Mouse (Mus musculus) brown adipose tissue, adult 24 weeks (tissue): Measurements from ENCODE around the gene Nanos1. TPM values are rescaled to one million over a fixed set of nuclear protein-coding genes. Genes with fewer than 3 reads are reported as not detected.

Source experiments
- H3K27ac ChIP-seq: fragments of 200-500 bp; replicated peaks from 2 replicates; pipeline ENCODE4 v1.5.1; 2012; ENCODE audit warnings: low read depth, mild to moderate bottlenecking, low read length
- H3K4me1 ChIP-seq: fragments of 200-500 bp; 2 replicates; pipeline ENCODE4 v1.6.1; 2012; ENCODE audit warnings: low read length, mixed read lengths; ENCODE audit not compliant: control insufficient read depth, insufficient read depth, insufficient read length
- H3K4me3 ChIP-seq: fragments of 200-500 bp; 2 replicates; pipeline ENCODE4 v1.5.1; 2012; ENCODE audit warnings: low read depth, mild to moderate bottlenecking, low read length, moderate library complexity; ENCODE audit not compliant: insufficient read depth
- polyA plus RNA-seq: library from polyadenylated mRNA; stranded (reverse); fragments of >200 nt; gene quantifications from 2 replicates; pipeline ENCODE4 v1.2.4, GENCODE M21; 2012; ENCODE audit not compliant: missing spikeins, insufficient read depth, insufficient read length

Gene Nanos1
- polyA plus RNA-seq = not detected in 2 replicates

DNA sequence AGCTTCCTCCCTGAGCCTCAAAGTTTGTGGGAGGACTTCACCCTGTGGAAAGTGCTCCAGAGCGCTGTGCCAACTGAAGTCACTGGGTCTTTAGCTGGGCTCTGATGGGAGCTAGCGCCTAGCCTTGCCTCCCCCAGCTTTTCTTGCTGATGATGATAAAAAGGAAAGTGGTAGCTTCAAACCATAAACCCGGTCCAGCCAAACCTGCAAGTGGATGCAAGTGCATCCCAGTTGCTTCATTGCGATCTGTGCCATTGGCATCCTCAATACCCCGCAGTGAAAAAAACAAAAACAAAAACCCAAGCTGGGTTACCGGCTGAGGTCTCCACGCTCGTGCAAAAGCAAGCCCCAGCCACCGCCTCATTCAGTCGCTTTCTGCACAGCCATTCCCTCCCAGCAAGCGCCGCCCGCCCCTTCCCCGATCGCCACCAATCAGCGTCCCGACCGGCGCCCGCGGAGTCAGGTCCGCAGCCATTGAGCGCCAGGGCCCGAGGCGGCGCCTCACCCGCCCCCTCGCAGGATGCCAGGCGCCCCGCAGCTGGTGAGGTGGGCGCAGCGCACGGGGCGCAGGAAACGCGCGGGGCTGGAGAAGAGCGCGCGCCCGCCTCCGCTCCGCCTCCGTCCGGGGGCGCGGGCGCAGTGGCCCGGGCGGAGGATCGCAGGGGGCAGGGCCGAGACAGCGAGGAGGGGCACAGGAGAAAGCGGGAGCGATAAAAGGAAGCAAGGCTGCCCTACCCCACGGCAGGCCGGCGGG lies at the start of gene Nanos1:
TSS of gene Nanos1 (plus strand) at position 550 of the 754 bp plus-strand sequence.
- H3K4me3 ChIP-seq = peak within 1 kb of the TSS; percentile 62
- no peaks in the 10 kb centered on the region for H3K4me1 ChIP-seq
- no peak within 1 kb of the TSS for H3K27ac ChIP-seq

DNA sequence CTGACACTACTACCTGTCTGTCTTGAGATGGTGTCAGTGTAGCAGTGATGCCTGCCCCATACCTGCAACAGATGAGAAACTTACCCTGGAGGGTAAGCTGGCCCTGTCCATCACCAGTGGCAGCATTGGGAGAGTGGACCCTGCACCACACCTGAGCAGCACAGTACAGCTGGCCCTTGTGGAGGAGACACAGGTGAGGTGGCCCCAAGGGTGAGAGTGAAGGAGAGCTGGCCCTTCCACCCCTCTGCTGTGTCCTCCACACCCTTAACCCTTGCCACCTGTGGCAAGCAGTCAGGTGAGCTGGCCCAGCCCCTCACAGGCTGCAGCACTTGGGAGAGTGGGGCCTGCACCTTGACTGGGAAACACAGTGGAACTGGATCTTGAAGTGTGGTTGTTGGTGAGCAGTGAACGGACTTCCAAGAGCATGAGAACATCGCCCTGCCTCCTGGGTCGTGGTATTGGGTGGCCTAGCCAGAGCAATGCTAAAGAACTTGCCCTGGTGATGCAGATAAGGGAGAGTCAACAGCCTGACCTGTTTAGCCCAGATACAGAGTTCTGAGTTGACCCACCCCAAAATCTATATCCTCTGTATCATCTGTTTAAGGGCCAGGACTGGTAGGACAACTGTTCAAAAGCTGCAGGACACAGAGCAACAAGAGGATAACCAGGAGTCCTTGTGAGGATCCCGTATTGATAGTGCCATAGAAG lies 46.4 kb upstream of the Nanos1 start:
- Histone ChIP-seq H3K4me1 (no peaks in the 10 kb centered on the region), H3K4me3 (no peak overlapping the region), H3K27ac (no peak overlapping the region)

DNA sequence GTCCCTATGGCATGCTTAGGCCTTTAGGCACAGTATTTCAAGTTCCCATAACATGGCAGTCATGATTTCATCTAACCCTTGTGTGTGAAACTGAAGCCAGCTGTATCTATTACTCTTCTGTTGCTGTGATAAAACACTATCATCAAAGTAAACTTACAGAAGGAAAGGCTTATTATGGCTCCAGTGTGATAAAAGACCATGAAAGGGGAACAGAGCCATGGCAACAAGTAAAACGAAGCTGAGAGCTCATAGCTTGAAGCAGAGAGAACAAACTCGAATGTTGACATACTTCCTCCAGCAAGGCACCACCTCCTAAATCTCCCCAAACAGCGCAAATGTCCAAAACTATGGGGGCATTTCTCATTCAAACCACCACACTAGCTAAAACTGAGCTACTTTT lies 45.6 kb upstream of the Nanos1 start:
- Histone ChIP-seq H3K4me1 (no peaks in the 10 kb centered on the region), H3K4me3 (no peak overlapping the region), H3K27ac (no peak overlapping the region)

DNA sequence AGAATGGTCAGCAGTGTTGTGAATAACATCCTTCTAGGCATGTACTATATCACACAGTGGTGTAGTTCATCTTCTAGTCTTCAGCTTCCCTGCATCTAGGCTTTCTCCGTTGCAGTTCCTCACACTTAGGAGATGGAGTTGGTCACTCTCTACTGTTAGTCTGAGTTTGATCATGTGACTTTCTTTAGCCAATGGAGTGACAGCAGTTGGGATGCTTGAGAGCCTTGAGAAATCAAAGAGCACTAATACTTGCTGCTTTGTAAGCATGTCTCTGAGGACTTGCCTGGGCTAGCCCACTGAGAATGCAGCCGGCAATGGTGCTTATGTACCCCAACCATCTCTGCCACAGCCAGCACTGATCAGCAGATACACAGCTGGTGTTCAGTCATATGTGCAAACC lies 43.2 kb upstream of the Nanos1 start:
- H3K27ac ChIP-seq = no peak overlapping the region
- no peaks in the 10 kb centered on the region for H3K4me1 ChIP-seq
- no peak overlapping the region for H3K4me3 ChIP-seq

DNA sequence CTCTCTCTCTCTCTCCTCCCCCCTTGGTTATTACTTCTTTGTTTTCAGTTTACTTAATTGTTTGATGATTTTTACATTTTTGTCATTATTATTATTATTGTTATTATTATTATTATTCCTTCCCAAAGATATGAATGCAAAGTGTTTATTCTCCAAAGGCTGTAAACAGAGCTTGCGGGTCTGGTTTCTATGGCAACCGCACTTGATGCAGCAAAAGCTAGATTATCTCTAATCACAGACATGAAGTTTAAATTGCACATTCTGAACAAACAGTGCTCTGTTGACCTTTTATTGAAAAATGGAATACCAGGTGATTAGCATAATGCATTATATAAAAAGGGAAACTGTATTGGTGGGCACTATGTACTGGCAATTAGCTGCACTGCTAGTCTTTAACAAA lies 39.4 kb upstream of the Nanos1 start:
- no peak overlapping the region for H3K4me3 ChIP-seq
- no peak overlapping the region for H3K27ac ChIP-seq
- no peaks in the 10 kb centered on the region for H3K4me1 ChIP-seq

DNA sequence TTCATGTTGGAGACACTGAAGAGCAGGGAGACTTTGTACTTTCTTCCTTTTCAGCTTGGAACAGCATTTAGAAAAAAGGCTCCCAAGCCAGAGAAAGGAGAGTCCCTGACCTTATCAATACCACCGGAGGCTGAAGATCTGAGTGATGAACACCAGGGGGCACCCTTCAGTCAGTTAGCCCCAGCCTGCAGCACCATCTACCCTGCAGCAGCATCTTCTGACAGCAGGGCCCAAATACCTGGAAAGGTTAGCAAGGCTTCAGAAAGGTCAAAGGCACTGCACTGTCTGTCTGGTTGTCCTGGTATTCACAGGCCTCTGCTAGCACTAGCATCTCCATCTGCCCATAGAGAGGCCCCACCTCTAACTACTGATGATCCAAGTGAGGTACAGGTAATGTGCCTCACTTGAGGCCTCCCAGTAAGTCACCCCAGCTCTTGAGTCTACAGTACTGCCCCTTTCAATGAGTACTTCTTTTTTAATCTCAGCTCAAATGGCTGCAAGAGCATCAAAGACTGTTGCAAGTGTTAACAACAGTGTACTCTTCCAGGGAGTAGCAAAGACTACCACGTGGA lies 25.4 kb upstream of the Nanos1 start:
- no peaks in the 10 kb centered on the region for H3K4me1 ChIP-seq
- H3K4me3 ChIP-seq = no peak overlapping the region
- H3K27ac ChIP-seq = no peak overlapping the region

DNA sequence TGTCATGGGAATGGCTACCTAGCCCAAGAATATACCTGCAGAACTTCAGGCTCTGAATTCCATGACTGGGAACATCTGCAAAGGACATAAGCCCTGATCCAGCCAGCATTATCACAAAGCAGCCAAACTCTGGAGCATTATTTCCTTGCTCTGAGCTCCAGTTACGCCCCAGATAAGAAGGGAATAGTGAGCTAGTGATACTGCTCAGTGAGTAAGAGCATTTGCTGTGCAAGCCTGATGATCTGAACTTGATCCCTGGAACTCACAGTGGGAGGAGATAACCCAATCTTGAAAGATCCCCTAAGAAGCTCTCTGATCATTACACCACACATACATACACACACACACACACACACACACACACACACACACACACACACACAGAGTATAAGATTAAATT lies 24.5 kb upstream of the Nanos1 start:
- H3K4me3 ChIP-seq = no peak overlapping the region
- no peaks in the 10 kb centered on the region for H3K4me1 ChIP-seq
- no peak overlapping the region for H3K27ac ChIP-seq

DNA sequence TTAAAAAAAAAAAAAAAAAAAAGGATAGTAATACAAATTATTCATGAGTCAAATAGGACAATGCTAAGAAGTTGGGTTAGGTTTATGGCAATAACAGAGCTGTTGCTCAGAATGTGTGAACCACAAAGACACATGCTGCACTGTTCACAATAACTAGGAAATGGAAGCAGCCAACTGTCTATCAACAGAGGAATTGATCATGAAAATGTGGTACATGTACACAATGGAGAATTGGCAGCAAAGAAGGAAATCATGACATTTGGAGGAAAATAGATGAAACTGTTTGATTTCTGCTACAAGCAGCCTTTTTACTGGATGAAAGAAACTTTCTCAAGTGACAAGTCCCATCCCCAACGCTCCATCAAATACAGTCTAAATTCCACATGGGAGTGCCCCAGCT lies 23.8 kb upstream of the Nanos1 start:
- H3K4me1 ChIP-seq = no peaks in the 10 kb centered on the region

DNA sequence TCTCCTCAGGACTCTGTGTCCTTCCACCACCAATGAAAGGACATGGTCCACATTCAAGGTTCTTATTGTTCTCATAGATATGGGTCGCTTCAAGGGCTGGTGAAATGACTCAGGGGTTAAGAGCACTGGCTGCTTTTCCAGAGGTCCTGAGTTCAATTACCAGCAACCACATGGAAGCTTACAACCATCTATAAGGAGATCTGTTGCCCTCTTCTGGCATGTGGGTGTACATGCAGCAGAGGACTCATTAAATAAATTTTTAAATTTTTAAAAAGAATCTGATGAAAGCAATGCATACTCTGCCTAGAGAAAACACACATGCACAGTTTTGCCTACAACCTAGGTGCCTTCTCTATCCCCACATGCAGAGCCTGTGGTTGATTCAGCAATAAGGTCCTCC lies 15.2 kb upstream of the Nanos1 start:
- no peak overlapping the region for H3K4me3 ChIP-seq
- H3K27ac ChIP-seq = no peak overlapping the region

More for the DNA sequence above, 23.8 kb upstream of the Nanos1 start:
- H3K27ac ChIP-seq = no peak overlapping the region
- H3K4me3 ChIP-seq = no peak overlapping the region

DNA sequence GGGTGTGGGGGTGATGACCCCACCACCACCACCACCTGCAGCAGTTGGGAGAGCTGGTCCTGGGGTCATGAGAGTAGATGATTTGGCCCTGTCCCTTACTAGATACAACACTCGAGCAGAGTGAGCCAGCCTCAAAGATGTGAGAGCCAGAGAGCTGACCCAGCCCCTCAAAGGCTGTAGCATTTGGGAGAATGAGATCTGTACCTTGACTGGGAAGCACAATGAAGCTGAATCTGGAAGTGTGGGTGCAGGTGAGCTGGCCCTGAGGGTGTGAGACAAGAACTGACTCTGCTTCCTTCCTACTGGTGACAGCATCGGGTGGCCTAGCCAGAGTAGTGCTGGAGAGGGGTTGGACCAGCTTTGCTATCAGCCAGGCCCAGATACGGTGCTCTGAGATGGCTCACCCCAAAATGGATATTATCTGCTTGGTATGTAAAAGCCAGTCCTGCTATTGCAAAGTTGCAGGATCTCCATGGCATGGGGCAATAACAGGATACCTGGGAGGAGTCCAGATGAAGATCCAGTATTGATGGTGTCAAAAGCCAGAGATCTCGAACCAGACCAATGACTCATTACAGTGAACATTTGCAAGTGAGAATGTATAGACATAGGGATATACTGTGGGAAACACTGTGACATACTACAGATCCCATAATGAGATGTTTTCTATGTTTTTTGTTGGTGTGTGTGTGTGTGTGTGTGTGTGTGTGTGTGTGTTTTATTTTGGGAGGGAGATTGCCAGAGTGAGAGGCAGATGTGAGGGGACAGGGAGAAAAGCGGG lies 11.8 kb upstream of the Nanos1 start:
- Histone ChIP-seq H3K27ac (no peak overlapping the region), H3K4me1 (no peaks in the 10 kb centered on the region), H3K4me3 (no peak overlapping the region)

More for the DNA sequence above, 15.2 kb upstream of the Nanos1 start:
- no peaks in the 10 kb centered on the region for H3K4me1 ChIP-seq

DNA sequence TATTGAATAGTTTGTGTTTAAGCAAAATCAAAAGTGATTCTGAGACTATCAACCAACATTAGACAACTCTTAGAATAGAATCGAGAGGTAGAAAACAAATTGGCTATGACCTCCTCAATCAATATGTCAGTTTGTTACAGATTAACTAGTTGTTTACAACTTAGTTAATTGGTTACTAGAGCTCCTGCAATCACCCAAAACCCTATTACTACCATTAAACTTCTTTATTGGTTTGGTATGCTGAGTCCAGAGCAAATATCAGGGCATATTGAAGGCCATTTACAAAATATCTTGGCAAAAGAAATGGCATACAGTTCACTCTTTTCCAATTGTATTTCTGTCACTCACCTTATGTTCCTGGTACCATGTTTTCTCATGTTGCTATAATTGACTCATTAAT lies 8.0 kb upstream of the Nanos1 start:
- H3K4me3 ChIP-seq = no peak overlapping the region
- H3K4me1 ChIP-seq = no peaks in the 10 kb centered on the region
- no peak overlapping the region for H3K27ac ChIP-seq

DNA sequence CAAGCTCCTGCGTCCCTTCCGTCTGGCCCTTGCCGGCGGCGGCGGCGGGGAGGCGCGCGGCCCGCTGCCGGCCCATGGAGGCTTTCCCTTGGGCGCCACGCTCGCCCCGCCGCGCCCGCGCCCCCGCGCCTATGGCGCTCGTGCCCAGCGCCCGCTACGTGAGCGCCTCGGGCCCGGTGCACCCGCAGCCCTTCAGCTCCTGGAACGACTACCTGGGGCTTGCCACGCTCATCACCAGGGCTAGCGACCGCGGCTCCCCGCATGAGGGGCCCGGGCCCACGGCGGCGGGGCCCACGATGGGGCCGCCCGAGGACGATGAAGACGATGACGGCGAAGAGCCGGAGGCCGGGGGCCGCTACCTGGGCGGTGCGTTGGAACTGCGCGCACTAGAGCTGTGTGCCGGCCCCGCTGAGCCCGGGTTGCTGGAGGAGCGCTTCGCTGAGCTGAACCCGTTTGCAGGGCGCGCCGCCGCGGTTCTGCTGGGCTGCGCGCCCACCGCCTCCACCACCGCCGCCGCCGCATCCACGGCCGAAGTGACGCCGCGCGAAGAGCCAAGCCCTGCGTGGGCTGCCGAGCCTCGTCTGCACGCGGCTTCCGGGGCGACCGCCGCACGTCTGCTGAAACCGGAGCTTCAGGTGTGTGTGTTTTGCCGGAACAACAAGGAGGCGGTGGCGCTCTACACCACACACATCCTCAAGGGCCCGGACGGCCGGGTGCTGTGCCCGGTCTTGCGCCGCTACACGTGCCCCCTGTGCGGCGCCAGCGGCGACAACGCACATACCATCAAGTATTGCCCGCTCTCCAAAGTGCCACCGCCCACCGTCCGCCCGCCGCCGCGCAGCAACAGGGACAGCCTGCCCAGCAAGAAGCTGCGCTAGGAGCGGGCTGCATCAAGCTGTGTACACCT lies 658 bp downstream of the Nanos1 start:
- Histone ChIP-seq H3K4me1 (no peaks in the 10 kb centered on the region), H3K4me3 (peak overlapping the region; percentile 62), H3K27ac (no peak overlapping the region)

DNA sequence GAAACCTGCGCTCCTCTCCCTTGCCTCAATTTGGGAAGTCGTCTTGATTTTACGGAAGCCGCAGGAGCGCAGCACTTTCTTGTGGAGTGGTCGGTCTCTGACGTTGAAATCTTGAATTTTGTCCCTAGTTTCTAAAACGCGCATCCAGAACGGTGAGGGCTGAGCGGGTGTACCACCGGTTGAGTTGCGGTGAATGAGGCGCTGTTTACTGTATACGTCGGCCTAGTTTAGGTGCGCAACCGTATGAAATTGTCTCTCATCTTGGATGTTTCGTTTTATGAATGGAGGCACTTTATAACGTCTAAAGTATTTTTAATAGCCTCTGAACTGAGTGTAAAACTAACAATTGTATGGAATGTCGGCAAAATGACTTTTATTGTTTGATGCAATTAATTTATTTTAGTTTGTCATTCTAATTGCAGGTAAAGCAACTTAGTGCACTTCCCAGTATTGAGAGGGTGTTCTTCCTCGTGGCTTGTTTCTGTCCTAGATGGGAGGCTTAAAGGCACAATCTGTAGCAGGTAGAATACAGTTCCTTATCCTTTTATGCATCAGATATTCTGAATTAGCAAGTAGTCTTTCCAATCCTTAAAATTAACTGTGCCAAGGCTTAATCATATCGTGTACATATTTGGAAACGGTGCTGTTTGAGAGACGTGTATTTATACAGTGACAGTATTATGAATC lies 1.5 kb downstream of the Nanos1 start:
- H3K4me3 ChIP-seq = peak overlapping the region; percentile 62
- H3K4me1 ChIP-seq = no peaks in the 10 kb centered on the region
- no peak overlapping the region for H3K27ac ChIP-seq
